Mouse (Mus musculus) splenic B cell, adult 2 months (primary cell): ENCODE measurements around the gene Neurod4.
"Not testable (repeated sequence)": the region's sequence is repeated elsewhere in the genome, so short reads cannot be mapped to it uniquely, and the experiment has no call there.

Experiments
- DNase-seq: peaks from one replicate; pipeline ENCODE4 v3.0.0-alpha.2; 2011; ENCODE audit warnings: low read depth, low spot score
- H3K27me3 ChIP-seq: 2 replicates; pipeline ENCODE4 v1.6.1; 2012; ENCODE audit warnings: mild to moderate bottlenecking, low read length, moderate library complexity, mixed read lengths; ENCODE audit not compliant: control insufficient read depth, poor library complexity, insufficient read depth, severe bottlenecking
- H3K36me3 ChIP-seq: 2 replicates; pipeline ENCODE4 v1.6.1; 2012; ENCODE audit warnings: mild to moderate bottlenecking, low read length, moderate library complexity, mixed read lengths; ENCODE audit not compliant: control insufficient read depth, poor library complexity, insufficient read depth, severe bottlenecking

Gene Neurod4

DNA sequence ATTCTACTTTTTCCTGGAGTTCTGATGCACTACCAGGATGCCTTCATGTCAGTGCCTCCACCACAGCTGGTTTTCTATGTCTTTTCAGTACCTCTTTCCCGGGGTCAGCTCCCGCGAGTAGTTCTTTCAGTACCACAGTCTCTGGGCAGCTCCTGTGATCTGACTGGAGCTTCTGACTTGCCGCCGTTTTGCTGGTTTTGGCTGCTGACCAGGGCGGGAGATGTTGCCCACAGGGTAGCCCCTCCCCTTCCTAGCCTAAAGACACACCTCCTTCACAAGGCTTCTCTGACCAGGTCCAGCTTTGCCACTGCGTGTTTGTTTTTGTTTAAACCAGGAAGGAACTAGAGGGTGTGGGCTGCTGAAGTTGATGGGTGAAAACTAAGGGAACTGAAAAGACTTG is at the start of gene Neurod4:
Gene Neurod4, minus strand, starts transcription at position 175 of the 400 bp plus-strand sequence.
- H3K27me3 ChIP-seq: no peaks in the 10 kb centered on the region
- DNase-seq: peak; percentile 56
- H3K36me3 ChIP-seq: no peaks in the 10 kb centered on the region

GRCm38 (mm10) chr10:130324243-130324642 is 44.2 kb upstream of the Neurod4 start:
- Histone ChIP-seq H3K36me3 (no peaks in the 10 kb centered on the region), H3K27me3 (no peaks in the 10 kb centered on the region)
- no peak for DNase-seq

- DNase-seq: peak; percentile 87
- no peaks in the 10 kb centered on the region for H3K36me3 ChIP-seq
Observed at GRCm38 (mm10) chr10:130322637-130323036, 42.6 kb upstream of the Neurod4 start, which contains the start of gene Tespa1. TSS of gene Tespa1 (plus strand) at chr10:130322870.

DNA sequence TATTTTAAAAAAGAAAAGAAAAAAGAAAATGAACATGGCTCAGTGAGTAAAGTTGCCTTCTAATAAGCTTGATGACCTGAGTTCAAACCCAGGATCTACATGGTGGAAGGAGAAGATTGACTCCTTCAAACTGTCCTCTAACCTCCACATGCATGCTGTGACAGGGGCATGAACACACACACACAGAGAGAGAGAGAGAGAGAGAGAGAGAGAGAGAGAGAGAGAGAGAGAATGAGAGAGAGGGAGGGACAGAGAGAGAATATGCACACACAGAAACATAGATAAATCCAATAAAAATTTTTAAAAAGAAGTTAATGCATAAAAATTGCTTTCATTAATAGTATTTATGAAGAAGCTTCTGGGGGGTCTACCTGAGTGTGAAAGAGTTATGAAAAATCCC is 42.0 kb upstream of the Neurod4 start:
- DNase-seq: no peak
- Histone ChIP-seq H3K27me3 (no peaks in the 10 kb centered on the region), H3K36me3 (no peaks in the 10 kb centered on the region)

More at GRCm38 (mm10) chr10:130322637-130323036, 42.6 kb upstream of the Neurod4 start, which contains the start of gene Tespa1:
- H3K27me3 ChIP-seq: no peaks in the 10 kb centered on the region

- no peaks in the 10 kb centered on the region for H3K27me3 ChIP-seq
- H3K36me3 ChIP-seq: no peaks in the 10 kb centered on the region
- peak; percentile 53 for DNase-seq
Observed at GRCm38 (mm10) chr10:130320715-130321114, 40.7 kb upstream of the Neurod4 start.

- no peaks in the 10 kb centered on the region for H3K27me3 ChIP-seq
- peak; percentile 79 for DNase-seq
Observed at GRCm38 (mm10) chr10:130318720-130319119, 38.7 kb upstream of the Neurod4 start.

DNA sequence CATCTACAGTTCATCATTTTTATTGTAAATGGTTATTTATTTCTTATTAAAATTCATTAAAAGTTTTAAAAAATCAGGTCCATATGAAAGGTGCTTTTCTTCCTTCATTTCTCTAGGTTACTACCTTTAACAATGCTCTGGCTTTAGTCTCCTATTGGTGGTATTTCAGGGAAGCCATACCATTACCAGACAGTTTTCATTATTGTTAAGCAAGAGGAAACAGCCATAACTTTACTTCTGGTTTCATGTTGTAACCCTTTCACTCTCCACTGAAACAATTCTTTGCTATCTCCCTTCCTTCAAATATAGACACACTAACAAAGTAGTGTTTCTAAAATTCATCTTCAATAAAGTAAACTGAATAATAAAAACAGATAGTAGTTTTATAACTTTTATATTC is 35.8 kb upstream of the Neurod4 start:
- no peaks in the 10 kb centered on the region for H3K36me3 ChIP-seq
- H3K27me3 ChIP-seq: no peaks in the 10 kb centered on the region
- no peak for DNase-seq

More at GRCm38 (mm10) chr10:130318720-130319119, 38.7 kb upstream of the Neurod4 start:
- no peaks in the 10 kb centered on the region for H3K36me3 ChIP-seq

DNA sequence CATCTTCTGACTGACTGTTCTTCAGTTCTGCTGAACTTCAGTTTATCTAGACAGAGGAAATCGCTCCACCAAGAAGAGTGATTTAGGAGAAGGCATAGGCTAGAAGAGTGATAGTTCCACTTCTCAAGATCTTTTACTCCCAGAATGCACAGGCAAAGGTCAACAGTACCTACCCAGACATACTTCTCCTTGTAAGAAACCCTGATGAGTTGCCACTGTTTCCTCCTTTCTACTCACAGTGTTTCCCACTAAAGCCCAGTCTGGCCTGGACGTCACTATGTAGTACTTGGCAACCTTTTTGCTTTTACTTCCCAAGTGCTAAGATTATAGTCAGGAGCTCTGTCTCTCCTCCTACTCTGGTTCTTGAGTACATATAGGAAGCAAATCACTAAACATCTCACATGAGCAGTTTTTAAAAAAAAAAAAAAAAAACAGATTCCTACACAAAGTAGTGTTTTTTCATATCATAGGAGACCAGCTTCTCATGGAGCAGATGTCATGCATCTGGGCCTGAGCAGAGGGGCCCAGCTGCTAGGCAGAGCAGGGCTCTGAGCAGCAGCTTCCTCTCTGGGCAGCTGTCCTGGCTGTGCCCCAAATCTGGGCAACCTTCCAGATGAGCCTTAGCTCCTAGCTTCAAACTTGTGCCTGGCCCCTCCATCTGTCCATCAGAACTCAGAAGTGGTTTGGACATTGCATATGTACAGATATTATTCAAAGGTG is 34.2 kb upstream of the Neurod4 start:
- no peaks in the 10 kb centered on the region for H3K27me3 ChIP-seq
- peak; percentile 19 for DNase-seq

DNA sequence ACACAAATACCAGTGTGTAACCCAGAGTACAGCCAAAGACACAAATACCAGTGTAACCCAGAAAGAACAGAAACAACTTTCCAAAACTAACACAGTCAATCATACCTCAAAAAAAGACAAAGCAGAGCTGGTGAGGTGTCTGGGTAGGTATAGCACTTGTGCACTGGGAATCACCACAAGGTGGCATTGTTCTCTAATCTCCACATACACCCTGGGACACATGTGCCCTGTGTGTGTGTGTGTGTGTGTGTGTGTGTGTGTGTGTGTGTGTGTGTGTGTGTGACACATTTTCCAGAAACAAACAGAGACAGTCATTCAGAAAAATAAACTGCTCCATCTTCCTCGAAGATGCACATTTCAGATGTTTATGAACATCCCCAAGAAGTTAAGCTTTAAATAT is 33.5 kb upstream of the Neurod4 start:
- DNase-seq: peak; percentile 85
- Histone ChIP-seq H3K27me3 (no peaks in the 10 kb centered on the region), H3K36me3 (no peaks in the 10 kb centered on the region)

More for the DNA sequence above, 34.2 kb upstream of the Neurod4 start:
- no peaks in the 10 kb centered on the region for H3K36me3 ChIP-seq

DNA sequence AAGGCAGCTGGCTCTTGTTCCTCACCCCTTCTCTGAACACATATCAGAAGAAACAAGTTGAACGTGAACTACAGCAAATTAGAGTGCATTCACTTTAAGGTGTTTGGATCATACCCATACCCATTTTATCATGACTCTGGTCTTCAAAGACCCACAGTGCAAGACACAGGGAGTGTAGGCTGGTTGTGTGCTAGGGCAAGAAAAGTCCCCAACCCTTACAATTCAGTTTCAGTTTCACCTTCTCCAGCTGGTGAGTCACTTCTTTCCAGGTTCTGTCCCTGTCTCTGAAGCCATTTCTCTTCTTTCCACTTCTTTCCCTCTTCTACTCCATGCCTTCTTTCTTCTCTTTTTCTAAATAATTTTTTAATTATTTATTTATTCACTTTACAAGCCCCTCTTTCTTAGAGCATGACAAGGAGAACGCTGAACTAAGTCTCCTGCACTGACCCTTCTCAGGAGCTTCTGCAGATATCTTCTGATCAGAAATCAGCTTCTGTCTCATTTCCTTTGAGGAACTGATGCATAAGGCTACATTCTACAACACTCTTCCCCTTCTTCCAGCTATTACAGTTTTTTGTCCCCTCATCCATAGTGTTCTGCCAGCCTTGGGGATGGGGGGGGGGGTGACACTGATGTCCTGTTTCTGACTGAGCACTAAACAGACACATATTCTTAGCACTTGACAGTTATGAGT is 31.6 kb upstream of the Neurod4 start:
- Histone ChIP-seq H3K27me3 (no peaks in the 10 kb centered on the region), H3K36me3 (no peaks in the 10 kb centered on the region)
- no peak for DNase-seq

- H3K27me3 ChIP-seq, H3K36me3 ChIP-seq, DNase-seq: not testable (repeated sequence)
Observed at GRCm38 (mm10) chr10:130304138-130304537, 24.1 kb upstream of the Neurod4 start.

DNA sequence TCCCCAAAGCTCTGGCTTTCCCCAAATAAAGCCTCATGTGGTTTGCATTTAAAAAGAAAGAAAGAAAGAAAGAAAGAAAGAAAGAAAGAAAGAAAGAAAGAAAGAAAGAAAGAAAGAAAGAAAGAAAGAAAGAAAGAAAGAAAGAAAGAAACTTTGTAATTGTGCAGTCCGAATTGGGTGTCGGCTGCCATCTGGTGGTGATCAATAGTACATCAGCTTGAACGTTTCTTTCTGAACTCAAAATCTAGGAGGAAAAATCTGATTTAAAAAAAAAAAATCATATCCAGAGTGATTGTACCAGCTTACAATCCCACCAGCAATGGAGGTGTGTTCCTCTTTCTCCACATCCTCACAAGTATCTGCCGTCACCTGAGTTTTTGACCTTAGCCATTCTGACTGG is 18.7 kb upstream of the Neurod4 start:
- H3K27me3 ChIP-seq, H3K36me3 ChIP-seq: not testable (repeated sequence)
- peak; percentile 66 for DNase-seq

- H3K36me3 ChIP-seq: no peaks in the 10 kb centered on the region
- H3K27me3 ChIP-seq: no peaks in the 10 kb centered on the region
- DNase-seq: no peak
Observed at GRCm38 (mm10) chr10:130293741-130294408, 13.8 kb upstream of the Neurod4 start.

- no peaks in the 10 kb centered on the region for H3K27me3 ChIP-seq
- no peak for DNase-seq
- no peaks in the 10 kb centered on the region for H3K36me3 ChIP-seq
Observed at GRCm38 (mm10) chr10:130288007-130288406, 8.0 kb upstream of the Neurod4 start.

- H3K36me3 ChIP-seq: no peaks in the 10 kb centered on the region
- H3K27me3 ChIP-seq: no peaks in the 10 kb centered on the region
- DNase-seq: no peak
Observed at GRCm38 (mm10) chr10:130287201-130287600, 7.2 kb upstream of the Neurod4 start.
